Mouse (Mus musculus): Measurements from ENCODE around the gene Rprd2.
A peak's percentile ranks its signal among the peaks of the same experiment; 100 is the strongest.
"Not testable (repeated sequence)": the region's sequence is repeated elsewhere in the genome, so short reads cannot be mapped to it uniquely, and the experiment has no call there.

Rprd2 gene

DNA sequence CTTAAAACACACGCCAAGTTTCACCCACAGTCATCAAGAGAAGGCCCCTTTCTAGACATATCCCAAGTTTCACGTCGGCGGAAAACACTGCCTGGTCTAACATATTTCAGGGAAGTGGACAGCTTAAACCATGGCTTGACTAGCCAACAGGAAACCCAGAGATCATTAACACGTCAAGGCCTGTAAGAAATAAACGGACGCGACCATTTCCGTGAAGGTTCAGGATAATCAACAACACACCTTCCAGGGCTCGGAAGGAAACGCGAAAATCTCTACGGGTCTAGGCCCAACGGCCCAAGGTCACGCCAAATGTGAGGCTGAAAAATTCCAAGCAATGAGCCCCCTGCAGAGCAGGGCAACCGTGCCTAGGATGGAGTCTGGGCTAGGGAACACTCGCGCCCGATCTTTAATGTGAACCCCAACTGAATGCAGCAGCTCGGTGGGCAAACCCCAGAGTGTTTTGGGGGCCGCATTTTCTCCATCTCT lies 594 bp downstream of the Rprd2 start:
- no peak for DNase-seq (ENCODE audit: extremely low spot score, low spot score)

DNA sequence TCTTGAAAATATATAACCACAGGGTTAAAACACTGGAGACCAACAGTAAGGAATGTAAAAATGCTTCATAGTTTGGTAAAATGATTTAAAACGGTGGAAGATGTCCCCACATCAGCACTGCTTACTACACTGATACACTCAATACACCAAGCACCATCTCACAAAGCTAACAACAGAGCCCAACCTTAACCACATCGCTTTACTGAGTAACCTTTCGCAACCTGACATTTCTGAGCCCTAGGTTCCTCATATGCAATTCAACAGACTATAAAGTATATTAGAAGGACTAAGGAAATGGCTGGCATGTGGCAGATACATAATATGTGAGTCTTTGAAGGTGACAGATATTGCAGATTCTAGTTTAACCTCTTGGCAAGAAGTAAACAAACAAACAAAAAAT lies 2.0 kb downstream of the Rprd2 start:
- DNase-seq (ENCODE audit: extremely low spot score, low spot score) = no peak

DNA sequence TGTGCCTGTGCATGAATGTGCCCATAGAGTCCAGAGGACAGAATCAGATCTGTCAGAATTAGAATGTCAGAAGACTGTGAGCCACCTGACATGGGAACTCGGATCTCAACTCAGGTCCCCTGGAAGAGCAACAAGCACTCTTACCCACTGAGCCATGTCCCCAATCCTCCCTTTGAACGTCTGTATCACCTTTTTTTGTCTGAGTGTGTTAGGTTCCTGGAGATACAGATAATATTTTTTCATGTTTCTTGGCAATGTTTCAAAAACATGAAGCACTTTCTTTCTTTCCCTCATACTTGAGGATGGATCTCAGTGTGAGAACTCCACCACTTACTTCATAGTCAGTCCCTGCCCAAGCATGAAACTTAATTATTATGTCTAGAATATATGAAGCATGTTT lies 10.3 kb downstream of the Rprd2 start:
- no peak for DNase-seq (ENCODE audit: extremely low spot score, low spot score)

DNA sequence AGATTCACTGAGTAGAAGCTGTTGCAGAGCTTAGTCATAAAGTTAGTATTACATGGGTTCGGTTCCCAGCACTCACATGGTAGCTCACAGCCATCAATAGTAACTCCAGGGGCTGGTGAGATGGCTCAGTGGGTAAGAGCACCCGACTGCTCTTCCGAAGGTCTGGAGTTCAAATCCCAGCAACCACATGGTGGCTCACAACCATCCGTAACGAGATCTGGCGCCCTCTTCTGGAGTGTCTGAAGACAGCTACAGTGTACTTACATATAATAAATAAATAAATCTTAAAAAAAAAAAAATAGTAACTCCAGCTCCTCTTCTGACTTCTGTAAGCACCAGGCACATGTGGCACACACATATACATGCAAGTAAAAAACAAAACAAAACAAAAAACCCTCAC lies 11.0 kb downstream of the Rprd2 start:
- not testable (repeated sequence) for DNase-seq (ENCODE audit: extremely low spot score, low spot score)

DNA sequence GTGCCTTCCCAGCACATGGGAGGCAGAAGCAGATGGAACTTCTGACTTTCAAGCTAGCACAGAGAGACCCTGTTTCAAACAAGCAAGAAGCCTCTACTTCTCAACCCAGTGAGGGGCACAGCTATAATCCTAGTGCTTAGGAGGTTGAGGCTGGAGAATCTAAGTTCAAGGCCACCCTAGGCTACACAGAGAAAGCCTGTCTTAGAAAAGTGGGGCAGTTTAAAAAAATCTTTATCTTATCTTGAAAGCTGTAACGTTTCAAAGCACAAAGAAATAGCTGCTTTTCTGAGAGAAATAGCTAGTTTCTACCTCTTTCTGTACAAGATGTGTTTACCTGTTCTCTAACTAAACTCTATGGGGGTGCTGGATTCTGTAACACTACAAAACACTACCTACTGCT lies 12.0 kb downstream of the Rprd2 start:
- no peak for DNase-seq (ENCODE audit: extremely low spot score, low spot score)

DNA sequence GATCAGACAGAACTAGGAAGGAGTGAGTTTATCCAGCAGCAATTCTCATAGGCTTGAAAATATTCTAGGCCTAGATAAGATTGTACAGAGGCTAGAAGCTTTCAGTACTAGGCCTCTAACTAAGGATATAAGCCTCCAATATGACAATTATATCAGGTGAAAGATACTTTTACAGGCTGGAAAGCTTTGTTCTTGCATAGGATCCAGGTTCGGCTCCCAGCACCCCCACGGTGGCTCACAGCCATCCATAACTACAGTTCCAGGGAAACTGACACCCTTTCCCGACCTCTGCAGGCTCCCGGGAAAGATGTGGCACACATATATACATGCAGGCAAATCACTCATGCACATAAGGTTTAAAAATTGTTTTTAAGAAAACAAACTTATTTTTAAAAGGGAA lies 14.8 kb downstream of the Rprd2 start:
- no peak for DNase-seq (ENCODE audit: extremely low spot score, low spot score)

DNA sequence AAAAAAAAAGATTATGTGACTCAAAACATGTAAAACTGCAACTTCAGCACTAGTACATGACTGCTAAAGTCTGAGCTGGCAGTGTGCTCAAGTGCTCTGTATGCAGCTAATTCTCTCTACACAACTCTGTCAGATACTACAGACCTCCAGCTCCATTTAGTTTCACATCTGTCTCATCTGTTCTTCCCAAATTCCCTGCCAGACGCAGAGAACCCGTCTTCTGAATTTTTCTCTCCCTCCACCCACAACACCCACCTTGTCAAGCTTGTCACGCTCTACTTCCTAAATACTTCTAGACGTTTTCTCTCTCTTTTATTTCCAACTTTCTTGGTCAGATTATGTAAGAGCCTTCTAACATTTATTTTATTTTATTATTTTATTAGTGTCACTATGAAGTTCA lies 19.9 kb downstream of the Rprd2 start:
- DNase-seq (ENCODE audit: extremely low spot score, low spot score) = no peak

DNA sequence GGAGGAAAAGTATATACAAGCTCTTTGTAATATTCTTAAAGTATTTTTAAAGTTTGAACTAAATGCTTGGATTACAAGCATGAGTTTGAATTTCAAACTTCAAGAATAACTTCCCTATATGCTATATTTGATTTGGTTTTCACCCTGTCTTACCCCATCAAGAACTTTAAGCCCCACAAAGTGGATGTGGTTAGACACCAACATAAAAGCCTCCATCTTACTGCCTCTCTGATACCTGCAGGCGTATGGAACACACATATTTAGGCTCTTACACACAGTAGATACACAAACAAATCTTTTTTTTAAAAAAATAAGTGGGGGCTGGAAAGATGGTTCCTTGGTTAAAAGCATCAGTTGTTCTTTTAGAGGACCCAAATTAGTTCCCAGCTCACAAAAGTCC lies 24.4 kb downstream of the Rprd2 start:
- no peak for DNase-seq (ENCODE audit: extremely low spot score, low spot score)

DNA sequence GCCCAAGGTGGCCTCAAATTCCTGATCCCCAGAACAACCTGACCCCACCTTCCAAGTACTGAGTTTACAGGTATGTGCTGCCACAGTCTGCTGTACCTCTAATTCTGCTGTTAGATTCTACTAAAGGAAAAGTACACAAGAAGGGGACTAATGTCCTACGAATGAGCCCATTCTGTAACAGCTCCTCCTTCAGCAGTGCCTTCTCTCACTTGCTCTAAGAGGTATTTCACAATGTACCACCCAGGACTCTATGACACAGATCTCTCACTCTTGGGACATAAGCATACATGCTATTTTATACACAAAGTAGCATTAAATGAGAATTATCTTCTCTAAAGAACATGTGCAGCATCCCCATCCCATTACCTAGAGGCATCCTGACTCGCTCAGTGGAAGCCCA lies 25.0 kb downstream of the Rprd2 start:
- no peak for DNase-seq (ENCODE audit: extremely low spot score, low spot score)

DNA sequence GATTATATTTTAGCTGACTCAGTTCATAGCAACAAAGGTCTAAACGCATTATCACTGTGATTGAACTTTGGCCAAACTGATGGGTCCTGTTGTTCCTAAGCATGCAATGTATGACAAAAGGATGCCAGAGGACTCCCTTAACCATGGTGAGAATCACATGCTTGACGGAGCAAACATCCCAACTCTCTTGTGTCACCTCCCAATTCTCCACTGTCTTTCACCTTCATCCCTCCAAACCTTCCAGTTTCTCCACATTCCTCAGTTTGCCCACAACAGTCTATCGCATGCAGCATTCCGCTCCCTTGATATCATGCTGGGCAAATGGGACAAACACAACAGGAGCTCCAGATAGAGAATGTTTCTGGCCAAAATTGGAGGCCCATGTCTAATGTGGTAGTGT lies 33.2 kb downstream of the Rprd2 start:
- DNase-seq (ENCODE audit: extremely low spot score, low spot score) = no peak

DNA sequence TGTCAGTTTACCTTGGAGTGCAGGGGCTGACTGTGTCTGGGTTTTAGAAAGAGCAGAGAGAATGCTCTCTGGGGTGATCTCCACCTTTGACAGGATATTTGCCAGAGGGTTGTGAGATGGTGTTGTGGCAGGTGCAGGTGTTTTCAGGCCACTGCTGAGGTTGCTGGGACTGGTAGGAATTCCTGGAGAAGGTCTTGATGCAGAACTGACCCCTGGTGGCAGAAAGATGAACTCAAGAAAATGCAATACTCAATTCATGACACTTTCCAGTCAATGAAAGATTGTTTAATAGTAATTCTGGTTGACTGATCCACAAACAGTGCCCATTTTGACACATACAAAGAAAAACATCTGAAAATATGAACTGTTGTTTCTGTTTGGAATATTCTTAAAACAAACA lies 46.7 kb downstream of the Rprd2 start:
- DNase-seq (ENCODE audit: extremely low spot score, low spot score) = no peak

DNA sequence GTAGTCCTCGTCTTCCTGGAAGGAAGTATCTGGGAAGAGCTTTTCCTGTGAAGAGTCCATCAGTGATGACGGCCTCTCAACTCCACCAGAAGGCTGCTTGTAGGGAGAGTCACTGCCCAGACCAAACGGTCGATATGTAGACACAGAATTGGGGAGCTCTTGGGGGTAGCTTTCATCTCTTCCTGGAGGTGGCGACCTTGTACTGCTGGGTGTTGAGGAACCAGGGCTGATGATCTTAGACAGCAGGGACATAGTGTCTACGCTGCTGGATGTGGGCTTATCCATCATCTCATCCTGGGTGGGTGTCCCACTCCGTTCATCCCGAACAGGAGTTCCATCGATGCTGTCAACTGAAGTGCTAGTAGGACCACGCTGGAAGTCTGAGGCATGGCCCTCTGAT lies 53.1 kb downstream of the Rprd2 start:
- no peak for DNase-seq (ENCODE audit: extremely low spot score, low spot score)

DNA sequence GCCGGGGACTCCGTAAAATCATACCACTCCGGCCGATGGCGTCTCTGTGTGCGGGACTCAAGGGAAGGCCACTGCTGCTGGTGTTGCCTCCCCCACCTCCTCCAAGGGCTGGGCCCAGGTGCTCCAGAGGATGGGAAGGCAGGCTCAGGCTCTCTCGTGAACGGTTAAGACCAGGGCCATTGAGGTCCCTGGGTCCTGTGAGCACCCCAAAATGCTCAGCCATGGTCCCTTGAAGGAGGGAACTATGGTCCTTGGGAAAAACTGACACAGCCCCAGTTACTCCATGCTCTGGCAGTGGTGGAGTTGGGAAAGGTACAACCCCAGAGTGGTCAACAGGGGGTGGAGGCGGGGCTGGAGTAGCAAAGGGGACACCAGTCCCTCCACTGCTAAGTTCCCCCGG lies 54.9 kb downstream of the Rprd2 start:
- DNase-seq (ENCODE audit: extremely low spot score, low spot score) = no peak

DNA sequence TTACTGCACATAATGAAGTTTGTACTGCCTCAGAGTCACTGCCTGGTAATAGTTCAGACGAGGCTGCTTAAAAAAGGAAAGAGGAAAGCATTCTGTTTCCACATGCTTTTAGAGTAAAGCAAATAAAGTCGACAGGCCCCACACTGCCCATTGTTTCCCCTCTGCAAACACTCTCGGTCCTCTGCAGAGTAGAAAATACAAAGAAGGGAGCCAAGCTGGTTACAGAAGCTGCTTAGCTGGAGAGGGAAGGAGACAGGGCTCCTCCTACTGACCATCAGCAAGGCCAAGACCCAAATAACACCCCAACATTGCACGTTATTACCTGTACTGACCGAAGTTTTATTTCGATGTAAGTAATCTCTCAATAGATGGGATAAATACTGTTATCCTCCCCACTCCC lies 55.7 kb downstream of the Rprd2 start:
- DNase-seq (ENCODE audit: extremely low spot score, low spot score) = no peak

DNA sequence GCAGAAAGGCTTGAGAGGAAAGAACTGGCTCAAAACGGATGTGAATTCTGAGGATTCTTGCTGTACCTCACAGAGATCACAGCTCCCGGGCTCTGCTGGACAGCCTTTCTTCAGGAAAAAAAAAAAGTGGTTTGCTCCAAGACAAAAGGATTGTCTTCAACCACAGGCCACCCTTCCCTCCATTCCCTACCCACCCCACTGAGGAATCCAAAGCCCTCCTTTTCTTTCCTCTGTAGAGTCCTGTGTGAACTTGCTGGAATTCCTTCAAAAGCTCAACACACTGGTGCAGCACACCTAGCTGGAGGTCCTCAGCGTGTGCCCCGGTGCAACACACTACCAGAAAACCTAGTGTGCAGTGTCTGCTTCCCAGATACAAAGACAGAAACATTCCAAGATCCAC lies 56.9 kb downstream of the Rprd2 start:
- DNase-seq (ENCODE audit: extremely low spot score, low spot score) = no peak

DNA sequence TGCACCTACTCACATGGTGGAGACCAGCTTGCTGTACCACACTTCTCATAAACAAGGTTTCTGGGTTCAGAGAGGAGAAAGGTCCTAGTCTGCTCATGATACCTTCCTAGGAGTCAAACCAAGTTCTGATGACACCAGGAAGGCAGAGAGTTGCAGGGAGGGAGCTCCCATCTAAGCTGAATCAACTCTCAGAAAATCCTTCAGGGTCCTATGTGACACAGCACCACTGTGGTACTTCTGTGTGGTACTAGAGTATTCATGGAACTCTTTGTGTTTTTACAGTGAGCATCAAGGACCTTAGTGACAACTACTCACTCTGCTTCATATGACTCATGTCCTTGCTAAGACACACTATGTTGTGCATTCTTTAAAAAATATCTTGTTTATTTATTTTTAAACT lies 58.0 kb downstream of the Rprd2 start:
- no peak for DNase-seq (ENCODE audit: extremely low spot score, low spot score)

DNA sequence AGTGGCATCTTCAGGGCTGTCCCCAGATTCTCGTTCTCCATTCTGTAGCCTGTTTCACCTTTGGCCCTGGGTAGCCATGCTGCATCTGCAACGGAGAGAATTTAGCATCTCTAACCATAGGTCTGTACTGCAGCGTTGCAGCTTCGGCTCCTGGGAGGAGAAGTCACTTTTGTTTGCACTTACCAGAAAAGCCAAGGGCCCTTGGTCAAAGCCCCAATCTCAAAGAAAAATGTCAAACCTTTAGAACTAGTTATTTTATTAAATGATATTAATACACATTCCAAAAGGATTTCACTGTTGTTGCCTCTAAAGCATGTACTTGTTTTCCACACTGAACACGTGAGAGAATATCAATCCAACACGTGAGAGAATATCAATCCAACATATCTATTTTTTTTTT lies 58.6 kb downstream of the Rprd2 start, which contains the start of gene Tars2:
Gene Tars2, minus strand, starts transcription at position 101 of the 400 bp plus-strand sequence.
- no peak for DNase-seq (ENCODE audit: extremely low spot score, low spot score)

DNA sequence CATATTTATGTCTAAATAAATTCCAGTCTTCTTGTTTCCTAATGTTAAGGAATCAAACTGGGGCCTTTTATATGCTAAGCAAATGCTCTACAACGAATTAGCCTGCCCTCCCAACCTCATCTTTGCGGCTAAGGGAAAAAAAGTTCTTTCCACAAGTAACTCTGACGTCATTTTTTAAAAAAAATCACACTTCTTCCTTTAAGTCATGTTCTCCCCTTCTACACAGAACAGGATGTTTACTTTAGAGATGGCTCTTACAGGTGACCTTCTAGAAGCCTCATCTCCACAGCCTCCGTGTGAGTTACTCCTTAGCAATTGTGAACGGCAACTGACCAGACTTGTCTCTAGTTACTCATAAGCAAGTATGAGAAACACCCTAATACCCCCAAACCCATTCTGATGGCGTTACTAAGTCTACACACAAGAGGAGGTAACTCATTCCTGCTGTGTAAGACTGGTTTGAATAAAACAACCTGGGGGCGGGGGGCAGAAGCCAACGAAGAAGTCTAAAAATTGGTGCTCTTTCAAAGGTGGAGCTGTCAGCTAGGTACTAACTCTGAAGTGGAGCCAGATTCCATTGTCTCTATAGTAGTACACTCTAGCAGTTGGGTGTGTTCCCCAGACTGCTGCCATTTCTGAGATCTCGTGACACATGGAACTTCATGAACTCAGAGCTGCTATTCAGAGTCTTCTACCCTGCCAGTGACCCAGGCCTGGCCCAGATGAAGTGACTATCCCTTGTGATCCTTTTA lies 60.0 kb downstream of the Rprd2 start:
- no peak for DNase-seq (ENCODE audit: extremely low spot score, low spot score)

DNA sequence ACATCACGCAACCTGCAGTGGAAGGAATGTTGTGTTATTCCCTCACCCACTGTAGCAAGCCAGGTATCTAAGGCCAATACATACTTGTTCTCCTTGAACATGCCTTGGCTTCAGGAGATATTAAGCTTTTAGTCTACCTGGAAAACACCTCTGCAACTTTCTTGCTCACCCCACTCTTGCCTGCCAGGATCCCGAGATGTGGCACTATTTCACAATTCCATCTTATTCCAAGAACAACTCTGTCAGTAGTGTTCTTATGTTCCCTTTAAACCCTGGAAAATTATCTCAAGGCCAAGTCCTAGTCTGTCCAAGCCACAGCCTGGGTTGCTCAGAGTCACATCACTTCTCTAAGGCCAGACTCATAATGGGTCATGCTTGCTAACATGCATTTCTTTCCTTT lies 61.9 kb downstream of the Rprd2 start:
- DNase-seq (ENCODE audit: extremely low spot score, low spot score) = no peak

DNA sequence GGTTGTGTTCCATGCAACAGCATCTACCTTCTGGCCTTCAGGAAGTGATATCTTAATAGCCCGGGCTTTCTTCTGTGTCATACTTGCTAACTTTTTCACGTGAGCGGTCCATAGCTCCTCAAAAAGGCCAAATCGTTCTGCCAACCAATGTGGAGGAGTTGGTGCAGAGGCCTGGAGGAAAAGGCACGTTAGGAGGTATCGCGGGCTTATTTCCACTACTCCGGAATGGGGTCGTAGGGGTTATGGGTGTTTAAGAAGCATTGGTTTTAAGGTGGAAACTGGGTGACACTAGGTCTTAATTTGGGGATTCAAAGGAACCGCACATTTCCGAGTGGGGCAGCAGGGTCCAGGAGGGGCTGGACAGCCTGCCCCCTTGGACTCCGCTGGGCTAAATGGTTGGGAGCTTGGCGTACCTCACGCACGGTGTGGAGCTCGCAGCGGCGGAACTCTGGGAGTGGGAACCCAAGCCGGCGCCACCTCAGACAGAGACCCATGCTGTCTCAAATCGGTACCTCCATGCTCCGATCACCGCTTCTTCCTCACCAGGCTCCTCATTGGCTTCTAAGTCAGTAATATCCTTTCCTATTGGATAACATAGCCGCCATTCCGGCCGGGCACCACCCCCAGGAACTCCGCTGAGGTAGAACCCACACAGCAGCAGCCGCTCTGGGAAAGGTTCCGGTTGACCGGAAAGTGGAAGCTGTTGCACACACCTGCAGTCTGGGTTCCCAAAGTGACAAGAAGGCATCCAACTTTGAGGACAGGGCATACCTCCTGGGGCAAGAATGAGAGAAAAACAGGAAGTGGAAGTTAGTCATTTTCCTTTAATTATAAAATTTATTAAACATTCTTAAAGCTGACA lies 64.1 kb downstream of the Rprd2 start:
- peak; percentile 85 for DNase-seq (ENCODE audit: extremely low spot score, low spot score)

DNA sequence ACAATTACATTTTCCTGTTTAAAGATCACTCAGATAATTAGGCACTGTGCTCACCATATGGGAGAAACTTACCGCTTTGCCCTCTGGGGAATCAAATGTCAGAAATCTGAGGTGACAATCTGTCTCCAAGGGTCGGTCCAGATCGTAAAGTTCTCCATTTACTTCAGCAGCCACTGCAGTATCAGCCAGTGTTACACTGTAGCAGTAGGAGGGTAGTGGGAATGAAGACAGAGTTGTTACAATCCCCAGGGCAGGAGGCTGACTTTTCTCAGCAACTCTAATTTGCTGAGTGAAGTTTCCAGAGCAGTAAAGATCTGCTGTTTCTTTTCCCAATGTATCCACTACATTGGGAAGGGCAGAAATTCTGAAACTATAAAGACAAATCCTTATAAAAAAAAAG lies 65.7 kb downstream of the Rprd2 start:
- no peak for DNase-seq (ENCODE audit: extremely low spot score, low spot score)

DNA sequence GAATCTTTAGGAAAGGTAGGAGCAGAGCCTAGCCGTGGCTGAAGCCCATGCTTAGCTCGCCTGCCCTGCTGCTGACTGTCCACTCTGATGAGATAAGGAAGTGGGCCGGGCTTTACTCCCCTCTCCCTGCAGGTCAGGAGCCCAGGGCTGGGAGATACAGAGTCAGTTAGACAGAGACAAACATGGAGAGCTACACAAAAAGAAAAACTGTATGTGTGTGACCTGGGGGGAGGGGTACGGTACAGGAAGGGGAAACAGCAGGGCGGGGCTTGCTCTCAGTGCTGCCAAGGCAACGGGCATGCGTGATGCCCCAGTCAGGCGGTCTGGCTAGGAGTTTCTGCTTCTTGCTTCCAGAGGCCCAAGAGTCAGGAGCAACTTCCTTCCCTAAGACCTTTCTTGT lies 78.3 kb downstream of the Rprd2 start:
- DNase-seq (ENCODE audit: extremely low spot score, low spot score) = no peak

All from neural tube, embryonic 10.5 days (tissue).